Mouse (Mus musculus): ENCODE data around the gene Tex29.
"Not testable (repeated sequence)": the region's sequence is repeated elsewhere in the genome, so short reads cannot be mapped to it uniquely, and the experiment has no call there.

Gene Tex29

GRCm38 (mm10) chr8:11831939-11832338 lies 8.3 kb upstream of the Tex29 start:
- DNase-seq, result no peak

- no peak for DNase-seq
Observed at GRCm38 (mm10) chr8:11833157-11833556, 7.1 kb upstream of the Tex29 start.

- no peak for DNase-seq
Observed at GRCm38 (mm10) chr8:11834200-11834599, 6.1 kb upstream of the Tex29 start.

GRCm38 (mm10) chr8:11834691-11835090 lies 5.6 kb upstream of the Tex29 start:
- no peak for DNase-seq

GRCm38 (mm10) chr8:11841571-11841970 lies 1.3 kb downstream of the Tex29 start:
- peak; percentile 78 to 83 for DNase-seq

GRCm38 (mm10) chr8:11842757-11843156 lies 2.5 kb downstream of the Tex29 start:
- peak in 1 of 2 experiments; percentile 16 for DNase-seq

- DNase-seq, result peak; percentile 70 to 77
Observed at GRCm38 (mm10) chr8:11843677-11844315, 3.5 kb downstream of the Tex29 start.

DNA sequence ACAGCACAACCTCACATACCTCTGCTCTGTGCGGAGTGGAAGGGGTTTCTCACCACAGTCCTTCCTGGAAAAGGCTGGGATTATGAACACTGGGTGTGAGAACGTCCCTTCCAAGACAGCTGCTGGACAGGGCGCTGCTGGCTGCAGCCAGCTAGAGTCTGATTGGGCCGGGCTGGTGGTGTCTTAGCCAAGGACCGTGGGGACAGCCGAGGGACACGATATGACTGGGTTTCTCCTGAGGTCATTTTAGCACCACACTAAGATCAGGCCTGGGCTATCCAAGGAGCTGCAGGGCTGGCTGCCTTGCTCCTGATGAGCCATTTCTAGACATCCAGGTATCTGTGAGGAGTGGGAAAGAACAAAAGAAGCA lies 4.0 kb downstream of the Tex29 start:
- peak in 1 of 2 experiments; percentile 22 for DNase-seq

DNA sequence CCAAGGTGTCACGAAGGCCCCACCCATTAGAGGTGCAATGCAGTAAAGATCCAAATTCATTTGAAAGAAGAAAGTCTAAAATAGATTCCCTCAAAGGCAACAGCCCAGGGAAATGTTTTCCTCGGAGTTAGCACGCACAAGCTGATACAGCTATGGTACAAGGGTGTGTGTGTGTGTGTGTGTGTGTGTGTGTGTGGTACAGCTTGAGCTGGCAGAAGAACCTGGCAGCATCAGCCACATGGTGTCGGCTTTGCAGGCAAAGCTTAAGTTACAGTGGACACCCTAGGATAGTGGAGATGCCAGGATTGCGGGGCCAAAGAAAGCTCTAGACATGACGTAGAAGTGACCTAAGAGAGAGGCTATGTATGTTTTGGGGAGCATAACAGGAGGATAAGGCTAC lies 6.5 kb downstream of the Tex29 start:
- DNase-seq, result peak; percentile 24 to 42

- DNase-seq, result no peak
Observed at GRCm38 (mm10) chr8:11867832-11868231, 27.6 kb downstream of the Tex29 start.

DNA sequence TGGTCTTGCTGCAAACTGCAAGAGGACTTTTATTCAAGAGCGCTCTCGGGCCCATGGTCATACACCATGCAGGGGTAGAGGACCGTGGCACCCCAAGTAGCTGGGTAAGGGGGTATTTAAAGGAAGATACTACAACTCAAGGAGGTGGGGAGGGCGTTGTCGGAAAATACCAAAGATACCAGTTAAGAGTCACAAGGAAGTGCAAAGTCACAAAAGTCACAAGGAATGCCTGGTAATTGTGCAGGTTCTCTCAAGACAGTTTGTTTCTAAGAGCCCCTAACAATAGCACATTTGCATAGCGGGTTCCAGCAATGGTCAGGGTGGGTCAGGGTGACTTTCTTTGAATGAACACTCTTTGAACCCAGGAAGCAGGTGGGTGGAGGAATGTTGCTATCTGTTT lies 34.0 kb downstream of the Tex29 start:
- DNase-seq, result not testable (repeated sequence)

GRCm38 (mm10) chr8:11884646-11885045 lies 44.4 kb downstream of the Tex29 start:
- DNase-seq, result no peak

- DNase-seq, result peak; percentile 35 to 51
Observed at GRCm38 (mm10) chr8:11885881-11886699, 45.8 kb downstream of the Tex29 start.

DNA sequence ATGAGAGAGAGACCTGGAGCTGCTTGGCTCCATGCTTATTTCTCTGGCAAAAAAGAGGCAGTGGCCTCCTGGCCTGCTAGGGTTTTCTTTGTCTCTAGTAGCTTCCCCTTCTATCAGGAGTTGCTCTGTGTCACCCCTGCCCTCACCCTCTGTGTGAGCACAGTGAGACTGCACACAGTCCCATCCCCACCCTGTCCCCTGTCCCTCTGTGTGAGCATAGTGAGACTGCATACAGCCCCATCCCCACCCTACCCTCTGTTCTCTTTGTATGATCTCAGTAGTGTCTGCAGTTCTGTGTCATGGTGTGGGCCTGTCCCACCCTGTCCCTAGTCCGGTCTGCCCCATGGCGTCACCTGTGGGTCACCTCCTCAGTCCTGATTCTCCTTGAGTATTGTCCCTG lies 46.5 kb downstream of the Tex29 start:
- DNase-seq, result no peak

DNA sequence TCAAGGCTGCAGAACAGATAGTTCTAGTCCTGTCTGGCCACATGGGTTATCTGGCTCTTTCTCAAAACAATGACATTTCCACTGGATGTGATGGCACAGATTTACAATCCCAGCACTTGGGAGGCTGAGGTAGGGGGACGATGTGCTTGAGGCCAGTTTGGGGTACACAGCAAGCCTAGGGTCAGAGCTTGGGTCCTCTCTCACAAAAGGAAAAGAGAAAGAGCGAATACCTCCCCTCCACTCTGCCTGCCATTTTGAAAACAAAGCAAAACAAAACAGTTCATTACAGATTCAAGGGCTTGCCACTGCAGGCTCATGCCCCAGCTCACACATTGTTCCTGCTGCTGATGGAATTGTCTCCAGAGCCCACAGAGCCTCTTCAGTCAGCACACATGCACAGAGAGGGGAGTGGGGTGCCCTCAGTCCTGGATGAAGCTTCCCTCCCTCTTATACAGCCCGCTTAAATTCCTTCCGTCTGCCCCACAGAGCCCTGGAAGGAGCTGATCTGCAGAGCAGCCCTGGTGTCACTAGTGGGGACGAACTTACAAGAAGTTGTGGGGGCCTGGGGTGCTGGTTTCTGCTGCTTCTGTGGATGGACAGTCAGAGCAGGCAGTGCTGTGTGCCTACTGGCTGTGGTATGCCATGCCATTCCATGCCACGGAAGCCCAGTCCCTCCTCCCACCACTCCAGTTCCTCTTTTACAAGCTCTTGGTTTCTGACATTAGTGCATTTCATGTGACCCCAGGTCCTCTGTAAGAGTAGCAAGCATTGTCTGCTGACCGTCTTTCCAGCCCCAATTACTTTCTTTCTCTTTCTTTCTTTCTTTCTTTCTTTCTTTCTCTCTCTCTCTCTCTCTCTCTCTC lies 49.1 kb downstream of the Tex29 start:
- no peak for DNase-seq

DNA sequence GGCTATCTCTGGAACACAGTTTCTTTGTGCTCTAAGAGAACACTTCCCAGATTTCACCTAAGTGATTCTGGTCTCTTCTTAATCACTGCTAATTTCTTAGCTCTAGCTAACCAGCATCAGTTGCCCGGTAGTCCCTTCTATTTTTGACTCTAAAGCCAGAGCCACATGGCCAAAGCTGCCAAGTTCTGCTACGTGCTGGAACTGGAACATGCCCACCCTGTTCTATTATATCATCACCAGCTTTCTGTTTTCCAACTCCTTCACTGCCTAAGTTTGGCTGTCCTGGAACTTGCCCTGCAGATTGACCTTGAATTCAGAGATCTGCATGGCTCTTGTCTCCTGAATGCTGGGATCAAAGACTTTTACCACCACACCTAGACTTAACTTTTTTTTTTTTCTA lies 52.5 kb downstream of the Tex29 start:
- no peak for DNase-seq

DNA sequence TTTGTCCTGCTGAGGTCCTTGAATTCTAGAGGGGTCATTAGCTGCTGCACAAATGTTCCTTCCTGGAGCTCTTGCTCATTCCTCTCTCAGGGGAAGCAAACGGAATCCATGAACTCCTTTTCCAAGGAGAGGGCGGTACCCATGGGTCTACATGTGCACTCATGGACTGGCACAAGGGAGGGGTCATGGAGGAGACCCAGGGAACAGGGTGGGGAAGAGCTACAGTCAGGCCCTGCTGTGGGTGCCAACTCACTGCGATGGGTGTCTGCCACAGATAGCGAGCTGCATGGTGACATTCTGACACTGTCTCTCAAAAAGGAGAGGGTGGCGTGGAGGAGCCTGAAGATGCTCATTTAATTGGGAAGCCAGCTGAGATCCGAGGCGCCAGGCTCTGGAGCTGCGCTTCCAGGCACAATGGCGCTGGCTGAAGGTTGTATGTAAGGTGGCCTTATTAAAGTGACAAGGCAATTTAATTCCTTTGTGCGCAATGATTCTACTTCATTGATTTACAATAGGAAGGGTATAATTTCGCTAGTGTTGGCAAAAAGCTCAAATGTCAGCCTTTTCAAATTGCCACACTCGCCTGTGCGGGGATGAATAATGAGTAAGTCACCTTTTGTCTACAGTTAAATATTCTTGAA lies 55.9 kb downstream of the Tex29 start:
- DNase-seq, result no peak

DNA sequence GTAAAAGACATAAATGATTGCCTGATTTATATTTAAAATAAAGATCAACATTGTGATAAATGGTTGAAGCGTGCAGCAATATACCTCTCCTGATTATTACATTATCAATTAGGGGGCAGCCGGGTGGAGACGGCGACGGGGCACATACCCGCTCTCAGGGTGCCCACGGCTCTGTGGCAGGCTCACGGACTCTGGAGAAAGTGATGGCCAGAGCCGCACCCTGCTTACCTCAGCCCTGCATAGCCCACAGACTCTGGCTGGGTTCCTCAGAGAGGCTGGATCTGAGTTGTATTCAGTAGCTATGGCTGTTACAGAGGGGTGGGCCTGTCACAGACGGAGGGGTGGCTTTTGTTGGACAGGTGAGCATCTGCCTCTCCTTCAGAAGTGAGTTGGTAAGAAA lies 56.4 kb downstream of the Tex29 start:
- DNase-seq, result no peak

- no peak for DNase-seq
Observed at GRCm38 (mm10) chr8:11898814-11899213, 58.5 kb downstream of the Tex29 start.

Measured in cerebellum, postnatal 10 days (tissue).